Mouse (Mus musculus): ENCODE data around the gene 4921536K21Rik. TPM values are rescaled to one million over a fixed set of nuclear protein-coding genes. Genes with fewer than 3 reads are reported as not detected.

The 4921536K21Rik gene
- polyA plus RNA-seq, 1 experiment from 2014 or later: 0.72 TPM

GRCm38 (mm10) chr11:3905446-3905845 is 10.5 kb upstream of the 4921536K21Rik start:
- Histone ChIP-seq H3K27me3 (peaks cover 3% of the 10 kb centered on the region; the same call in 1 of the 2 replicates), H3K4me2 (replicated peaks) (no peak overlapping the region), H3K27ac (no peak overlapping the region), H3K36me3 (peaks cover 5% of the 10 kb centered on the region; the same call in 1 of the 2 replicates), H3K4me1 (peaks cover 7% of the 10 kb centered on the region), H3K4me3 (no peak overlapping the region), H3K9ac (no peak overlapping the region), H3K9me3 (replicated peaks) (no peaks in the 10 kb centered on the region)
- no peak for ATAC-seq (ENCODE audit: low FRiP score)
- WGBS: 79% methylated on average over 1 of the region's 1 CpGs

- Histone ChIP-seq H3K27me3 (no peaks in the 10 kb centered on the region), H3K4me2 (replicated peaks) (no peak overlapping the region), H3K4me3 (no peak overlapping the region), H3K9ac (no peak overlapping the region), H3K27ac (no peak overlapping the region), H3K36me3 (peaks cover 5% of the 10 kb centered on the region; the same call in 1 of the 2 replicates), H3K9me3 (replicated peaks) (no peaks in the 10 kb centered on the region), H3K4me1 (0 out of 2 replicates have a peak, but pooled peaks cover 4% of the 10 kb centered on the region)
- no peak for ATAC-seq (ENCODE audit: low FRiP score)
- 79% methylated on average over 6 of the region's 6 CpGs for WGBS
These were observed 9.8 kb upstream of the 4921536K21Rik start for GRCm38 (mm10) chr11:3904673-3905072.

GRCm38 (mm10) chr11:3903046-3903445 is 8.1 kb upstream of the 4921536K21Rik start:
- Histone ChIP-seq H3K4me3 (no peak overlapping the region), H3K27ac (no peak overlapping the region), H3K9me3 (replicated peaks) (no peaks in the 10 kb centered on the region), H3K27me3 (no peaks in the 10 kb centered on the region), H3K4me1 (no peaks in the 10 kb centered on the region), H3K36me3 (peaks cover 20% of the 10 kb centered on the region), H3K9ac (no peak overlapping the region), H3K4me2 (replicated peaks) (no peak overlapping the region)
- no peak for ATAC-seq (ENCODE audit: low FRiP score)
- 81% methylated on average over 5 of the region's 5 CpGs for WGBS

- WGBS: 92% methylated on average over 3 of the region's 3 CpGs
- no peak overlapping the region for H3K4me3 ChIP-seq
- no peaks in the 10 kb centered on the region for H3K9me3 ChIP-seq (replicated peaks)
- H3K4me1 ChIP-seq: no peaks in the 10 kb centered on the region
- no peak overlapping the region for H3K9ac ChIP-seq
- H3K27me3 ChIP-seq: no peaks in the 10 kb centered on the region
- no peak overlapping the region for H3K4me2 ChIP-seq (replicated peaks)
- H3K27ac ChIP-seq: no peak overlapping the region
- peaks cover 26% of the 10 kb centered on the region for H3K36me3 ChIP-seq
- no peak for ATAC-seq (ENCODE audit: low FRiP score)
These were observed 7.6 kb upstream of the 4921536K21Rik start for GRCm38 (mm10) chr11:3902516-3902915.

GRCm38 (mm10) chr11:3900296-3900695 is 5.4 kb upstream of the 4921536K21Rik start:
- no peaks in the 10 kb centered on the region for H3K27me3 ChIP-seq
- 86% methylated on average over 6 of the region's 6 CpGs for WGBS
- peaks cover 32% of the 10 kb centered on the region for H3K36me3 ChIP-seq
- H3K4me1 ChIP-seq: 0 out of 2 replicates have a peak, but pooled peaks cover 6% of the 10 kb centered on the region
- ATAC-seq (ENCODE audit: low FRiP score): no peak
- H3K4me3 ChIP-seq: no peak overlapping the region
- no peak overlapping the region for H3K9ac ChIP-seq
- no peaks in the 10 kb centered on the region for H3K9me3 ChIP-seq (replicated peaks)
- no peak overlapping the region for H3K27ac ChIP-seq
- H3K4me2 ChIP-seq (replicated peaks): no peak overlapping the region

GRCm38 (mm10) chr11:3895933-3896332 is 1.0 kb upstream of the 4921536K21Rik start:
- Histone ChIP-seq H3K27ac (no peak overlapping the region), H3K4me1 (peaks cover 9% of the 10 kb centered on the region; the same call in 1 of the 2 replicates), H3K9ac (no peak overlapping the region), H3K4me3 (no peak overlapping the region), H3K27me3 (no peaks in the 10 kb centered on the region), H3K4me2 (replicated peaks) (peak overlapping the region; percentile 60), H3K9me3 (replicated peaks) (no peaks in the 10 kb centered on the region), H3K36me3 (peaks cover 28% of the 10 kb centered on the region)
- no peak for ATAC-seq (ENCODE audit: low FRiP score)
- WGBS: 88% methylated on average over 1 of the region's 1 CpGs

GRCm38 (mm10) chr11:3895458-3895857 is 560 bp upstream of the 4921536K21Rik start:
- WGBS: 6% methylated on average over 10 of the region's 10 CpGs
- H3K4me3 ChIP-seq: peak overlapping the region; percentile 45
- peak overlapping the region; percentile 85 for H3K27ac ChIP-seq
- peaks cover 9% of the 10 kb centered on the region; the same call in 1 of the 2 replicates for H3K4me1 ChIP-seq
- H3K27me3 ChIP-seq: no peaks in the 10 kb centered on the region
- H3K9ac ChIP-seq: peak overlapping the region; percentile 67
- peak overlapping the region; percentile 60 for H3K4me2 ChIP-seq (replicated peaks)
- H3K9me3 ChIP-seq (replicated peaks): no peaks in the 10 kb centered on the region
- ATAC-seq (ENCODE audit: low FRiP score): no peak
- peaks cover 28% of the 10 kb centered on the region for H3K36me3 ChIP-seq

- H3K4me1 ChIP-seq: peaks cover 9% of the 10 kb centered on the region; the same call in 1 of the 2 replicates
- ATAC-seq (ENCODE audit: low FRiP score): no peak
These were observed 928 bp downstream of the 4921536K21Rik start for GRCm38 (mm10) chr11:3893970-3894369.

GRCm38 (mm10) chr11:3887331-3887730 is 7.6 kb downstream of the 4921536K21Rik start:
- 78% methylated on average over 5 of the region's 5 CpGs for WGBS
- Histone ChIP-seq H3K4me1 (peaks cover 2% of the 10 kb centered on the region; the same call in 1 of the 2 replicates), H3K27me3 (no peaks in the 10 kb centered on the region), H3K36me3 (no peaks in the 10 kb centered on the region), H3K27ac (no peak overlapping the region), H3K9me3 (replicated peaks) (no peaks in the 10 kb centered on the region), H3K4me3 (no peak overlapping the region), H3K9ac (no peak overlapping the region), H3K4me2 (replicated peaks) (no peak overlapping the region)
- no peak for ATAC-seq (ENCODE audit: low FRiP score)

More at GRCm38 (mm10) chr11:3893970-3894369, 928 bp downstream of the 4921536K21Rik start:
- Histone ChIP-seq H3K27me3 (no peaks in the 10 kb centered on the region), H3K27ac (no peak overlapping the region), H3K4me2 (replicated peaks) (peak overlapping the region; percentile 60; the same call in 1 of the 2 replicates), H3K9ac (no peak overlapping the region), H3K9me3 (replicated peaks) (no peaks in the 10 kb centered on the region), H3K4me3 (no peak overlapping the region), H3K36me3 (peaks cover 22% of the 10 kb centered on the region)
- 80% methylated on average over 6 of the region's 6 CpGs for WGBS

- Histone ChIP-seq H3K9ac (no peak overlapping the region), H3K4me3 (no peak overlapping the region), H3K27me3 (0 out of 2 replicates have a peak, but pooled peaks cover 3% of the 10 kb centered on the region), H3K9me3 (replicated peaks) (no peaks in the 10 kb centered on the region), H3K27ac (no peak overlapping the region), H3K4me2 (replicated peaks) (no peak overlapping the region), H3K4me1 (peaks cover 2% of the 10 kb centered on the region; the same call in 1 of the 2 replicates), H3K36me3 (no peaks in the 10 kb centered on the region)
- WGBS: 84% methylated on average over 3 of the region's 3 CpGs
- no peak for ATAC-seq (ENCODE audit: low FRiP score)
These were observed 11.2 kb downstream of the 4921536K21Rik start for GRCm38 (mm10) chr11:3883711-3884110.

GRCm38 (mm10) chr11:3879836-3880235 is 15.1 kb downstream of the 4921536K21Rik start:
- Histone ChIP-seq H3K4me2 (replicated peaks) (no peak overlapping the region), H3K4me1 (peaks cover 2% of the 10 kb centered on the region; the same call in 1 of the 2 replicates), H3K4me3 (no peak overlapping the region), H3K9ac (no peak overlapping the region), H3K27ac (no peak overlapping the region), H3K36me3 (no peaks in the 10 kb centered on the region), H3K27me3 (0 out of 2 replicates have a peak, but pooled peaks cover 6% of the 10 kb centered on the region), H3K9me3 (replicated peaks) (no peaks in the 10 kb centered on the region)
- 42% methylated on average over 2 of the region's 2 CpGs for WGBS
- ATAC-seq (ENCODE audit: low FRiP score): no peak

GRCm38 (mm10) chr11:3878660-3879059 is 16.2 kb downstream of the 4921536K21Rik start:
- 76% methylated on average over 7 of the region's 7 CpGs for WGBS
- H3K4me3 ChIP-seq: no peak overlapping the region
- no peak for ATAC-seq (ENCODE audit: low FRiP score)
- no peaks in the 10 kb centered on the region for H3K36me3 ChIP-seq
- 0 out of 2 replicates have a peak, but pooled peaks cover 6% of the 10 kb centered on the region for H3K27me3 ChIP-seq
- no peak overlapping the region for H3K4me2 ChIP-seq (replicated peaks)
- H3K4me1 ChIP-seq: no peaks in the 10 kb centered on the region
- no peak overlapping the region for H3K27ac ChIP-seq
- H3K9ac ChIP-seq: no peak overlapping the region
- no peaks in the 10 kb centered on the region for H3K9me3 ChIP-seq (replicated peaks)

- H3K4me1 ChIP-seq: no peaks in the 10 kb centered on the region
- H3K36me3 ChIP-seq: no peaks in the 10 kb centered on the region
- WGBS: 81% methylated on average over 6 of the region's 6 CpGs
- no peak overlapping the region for H3K4me3 ChIP-seq
- no peak for ATAC-seq (ENCODE audit: low FRiP score)
- no peak overlapping the region for H3K9ac ChIP-seq
- no peaks in the 10 kb centered on the region for H3K9me3 ChIP-seq (replicated peaks)
- no peak overlapping the region for H3K27ac ChIP-seq
- 0 out of 2 replicates have a peak, but pooled peaks cover 5% of the 10 kb centered on the region for H3K27me3 ChIP-seq
- H3K4me2 ChIP-seq (replicated peaks): no peak overlapping the region
These were observed 18.5 kb downstream of the 4921536K21Rik start for GRCm38 (mm10) chr11:3876419-3876818.
